Mouse (Mus musculus) brain, embryonic 18.5 days (tissue): ENCODE results near the gene Olfr1368.
"Not testable (repeated sequence)": the region's sequence is repeated elsewhere in the genome, so short reads cannot be mapped to it uniquely, and the experiment has no call there.

Experiments
- DNase-seq: peaks from one replicate; pipeline ENCODE4 v3.0.0-alpha.2; 2012; ENCODE audit warnings: low read depth, low spot score

The Olfr1368 gene

GRCm38 (mm10) chr13:21167910-21168300 is 22.2 kb upstream of the Olfr1368 start:
- DNase-seq: no peak

GRCm38 (mm10) chr13:21166936-21167909 is 21.6 kb upstream of the Olfr1368 start:
- no peak for DNase-seq

- no peak for DNase-seq
Measured at GRCm38 (mm10) chr13:21162591-21162990, 16.9 kb upstream of the Olfr1368 start.

GRCm38 (mm10) chr13:21161591-21161990 is 15.9 kb upstream of the Olfr1368 start:
- DNase-seq: no peak

GRCm38 (mm10) chr13:21160657-21161590 is 15.3 kb upstream of the Olfr1368 start:
- peak; percentile 80 for DNase-seq

GRCm38 (mm10) chr13:21160041-21160511 is 14.4 kb upstream of the Olfr1368 start:
- no peak for DNase-seq

- no peak for DNase-seq
Measured at GRCm38 (mm10) chr13:21159475-21159819, 13.8 kb upstream of the Olfr1368 start.

GRCm38 (mm10) chr13:21158785-21159474 is 13.3 kb upstream of the Olfr1368 start:
- no peak for DNase-seq

- no peak for DNase-seq
Measured at GRCm38 (mm10) chr13:21158071-21158470, 12.4 kb upstream of the Olfr1368 start.

GRCm38 (mm10) chr13:21155888-21156287 is 10.2 kb upstream of the Olfr1368 start:
- DNase-seq: no peak

GRCm38 (mm10) chr13:21142421-21142820 is 3.2 kb downstream of the Olfr1368 start:
- no peak for DNase-seq

- not testable (repeated sequence) for DNase-seq
Measured at GRCm38 (mm10) chr13:21129339-21129738, 16.3 kb downstream of the Olfr1368 start, which contains the start of gene Olfr263. Olfr263 (plus strand) TSS chr13:21129639.

- DNase-seq: no peak
Measured at GRCm38 (mm10) chr13:21114121-21114520, 31.5 kb downstream of the Olfr1368 start.

- not testable (repeated sequence) for DNase-seq
Measured at GRCm38 (mm10) chr13:21111183-21111582, 34.5 kb downstream of the Olfr1368 start, which contains the start of gene Olfr1369-ps1. Olfr1369-ps1 (plus strand) TSS chr13:21111483.

- no peak for DNase-seq
Measured at GRCm38 (mm10) chr13:21110441-21110840, 35.2 kb downstream of the Olfr1368 start.

- DNase-seq: no peak
Measured at GRCm38 (mm10) chr13:21109759-21110158, 35.9 kb downstream of the Olfr1368 start.
